Mouse (Mus musculus) liver, adult 2 months (tissue): ENCODE results near the gene Prickle4. TPM values are rescaled to one million over a fixed set of nuclear protein-coding genes. Genes with fewer than 3 reads are reported as not detected.

Source experiments
- DNase-seq: peaks from one replicate; pipeline ENCODE4 v3.0.0-alpha.2; 2011; ENCODE audit warnings: low read depth, low spot score; ENCODE audit errors: extremely low read depth
- H3K27ac ChIP-seq: fragments of 200-500 bp; replicated peaks from 2 replicates; pipeline ENCODE4 v1.5.1; 2012; ENCODE audit warnings: low read depth, mild to moderate bottlenecking, control low read depth, inconsistent platforms, low read length; ENCODE audit not compliant: insufficient read depth
- H3K27me3 ChIP-seq: fragments of 200-500 bp; 2 replicates; pipeline ENCODE4 v1.6.1; 2012; ENCODE audit warnings: mild to moderate bottlenecking, moderate library complexity, low read length, inconsistent platforms; ENCODE audit not compliant: control insufficient read depth, insufficient read depth
- H3K36me3 ChIP-seq: fragments of 200-500 bp; 2 replicates; pipeline ENCODE4 v1.6.1; 2012; ENCODE audit warnings: low read length, inconsistent platforms; ENCODE audit not compliant: control insufficient read depth, insufficient read depth
- H3K4me1 ChIP-seq: fragments of 200-500 bp; 2 replicates; pipeline ENCODE4 v1.6.1; 2011; ENCODE audit warnings: low read length; ENCODE audit not compliant: control insufficient read depth, insufficient read depth
- H3K4me3 ChIP-seq: fragments of 200-500 bp; 2 replicates; pipeline ENCODE4 v1.5.1; 2011; ENCODE audit warnings: low read depth, mild to moderate bottlenecking, control low read depth, low read length, moderate library complexity; ENCODE audit not compliant: insufficient read depth
- H3K79me2 ChIP-seq: fragments of 200-500 bp; 2 replicates; pipeline ENCODE4 v1.6.1; 2012; ENCODE audit warnings: inconsistent platforms, mild to moderate bottlenecking, low read length, moderate library complexity; ENCODE audit not compliant: control insufficient read depth, insufficient read depth
- H3K9ac ChIP-seq: fragments of 200-500 bp; 2 replicates; pipeline ENCODE4 v1.6.1; 2012; ENCODE audit warnings: low read depth, mild to moderate bottlenecking, control low read depth, inconsistent platforms, low read length
- CTCF ChIP-seq: fragments of 200-500 bp; IDR thresholded peaks from 2 replicates; pipeline ENCODE4 v1.5.1; 2011; ENCODE audit warnings: low read depth, low read length, control low read depth
- POLR2A ChIP-seq: fragments of 200-500 bp; IDR thresholded peaks from 2 replicates; pipeline ENCODE4 v1.6.1; 2011; ENCODE audit warnings: low read length, control low read depth; ENCODE audit not compliant: insufficient read depth; ENCODE audit errors: extremely low read depth
- WGBS: fragments of 180-500 bp; shearing (Covaris S2); methylation state at CpG from one replicate; pipeline ENCODE4 v1.1.7; 2018; 5-methylcytosine and 5-hydroxymethylcytosine counted together
- polyA plus RNA-seq: library from polyadenylated mRNA; depleted of rRNA; stranded (reverse); fragments of >200 nt; gene quantifications from 2 replicates; pipeline ENCODE4 v1.2.3, GENCODE M21; 2012
- total RNA-seq: library from RNA; depleted of rRNA; stranded (reverse); fragments of >200 nt; gene quantifications from 2 replicates; pipeline ENCODE4 v1.2.3, GENCODE M21; 2014

Gene Prickle4
- total and polyA plus RNA-seq, 2 experiments: 2.0 to 9.9 TPM

DNA sequence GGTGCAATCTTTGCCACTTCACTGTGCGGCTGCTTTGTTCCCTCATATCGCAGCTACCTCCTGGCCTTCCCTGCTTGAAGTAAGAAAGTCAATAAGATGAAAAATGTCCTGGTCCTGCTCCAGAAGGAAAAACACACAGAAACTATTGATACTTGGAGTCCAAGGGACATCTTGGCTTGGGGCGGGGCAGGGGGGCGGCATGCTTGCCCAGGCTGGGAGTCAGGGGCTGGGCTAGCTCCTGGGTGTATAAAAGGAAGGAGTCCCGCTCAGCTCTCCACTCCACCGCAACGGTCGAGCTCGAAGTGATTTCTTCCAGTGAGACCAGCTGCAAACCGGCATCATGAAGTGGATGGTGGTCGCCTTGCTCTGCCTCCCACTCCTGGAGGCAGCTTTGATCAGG lies 32.0 kb upstream of the Prickle4 start, which contains the start of gene Pgc:
Gene Pgc (plus strand): TSS at position 277 of the 400 bp plus-strand sequence.
- no peak within 1 kb of the TSS for H3K9ac ChIP-seq
- H3K4me1 ChIP-seq: no peaks in the 10 kb centered on the region
- H3K4me3 ChIP-seq: no peak within 1 kb of the TSS
- no peak within 1 kb of the TSS for H3K27ac ChIP-seq
- TF ChIP-seq POLR2A (no peak), CTCF (no peak)
- no peak for DNase-seq
- H3K27me3 ChIP-seq: no peaks in the 10 kb centered on the region
- WGBS: 84% methylated on average over 11 of the region's 11 CpGs
- no peaks in the 10 kb centered on the region for H3K36me3 ChIP-seq
- no peaks in the 10 kb centered on the region for H3K79me2 ChIP-seq

DNA sequence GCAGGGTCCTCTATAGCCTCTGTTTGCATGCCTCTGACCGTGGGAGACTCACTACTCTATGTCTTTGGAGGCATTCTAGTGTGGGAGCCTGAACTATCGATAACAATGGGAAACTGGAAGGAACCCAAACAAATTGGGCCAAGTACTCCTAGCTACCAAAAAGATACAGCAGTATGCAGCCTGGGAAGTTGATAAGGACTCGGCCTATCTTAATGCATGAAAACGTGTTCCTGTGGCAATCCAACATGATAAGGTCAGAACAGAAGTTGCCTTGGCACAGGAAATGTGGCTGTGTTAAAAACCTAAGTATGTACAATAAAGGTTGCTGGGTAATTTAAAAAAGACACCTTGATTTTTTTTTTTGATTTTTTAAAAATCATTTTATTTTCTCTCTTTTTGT lies 26.6 kb upstream of the Prickle4 start:
- no peak overlapping the region for H3K9ac ChIP-seq
- H3K4me1 ChIP-seq: no peaks in the 10 kb centered on the region
- no peaks in the 10 kb centered on the region for H3K27me3 ChIP-seq
- no peak overlapping the region for H3K27ac ChIP-seq
- H3K36me3 ChIP-seq: no peaks in the 10 kb centered on the region
- DNase-seq: no peak
- H3K4me3 ChIP-seq: no peak overlapping the region
- TF ChIP-seq CTCF (no peak), POLR2A (no peak)
- 69% methylated on average over 4 of the region's 4 CpGs for WGBS
- no peaks in the 10 kb centered on the region for H3K79me2 ChIP-seq

DNA sequence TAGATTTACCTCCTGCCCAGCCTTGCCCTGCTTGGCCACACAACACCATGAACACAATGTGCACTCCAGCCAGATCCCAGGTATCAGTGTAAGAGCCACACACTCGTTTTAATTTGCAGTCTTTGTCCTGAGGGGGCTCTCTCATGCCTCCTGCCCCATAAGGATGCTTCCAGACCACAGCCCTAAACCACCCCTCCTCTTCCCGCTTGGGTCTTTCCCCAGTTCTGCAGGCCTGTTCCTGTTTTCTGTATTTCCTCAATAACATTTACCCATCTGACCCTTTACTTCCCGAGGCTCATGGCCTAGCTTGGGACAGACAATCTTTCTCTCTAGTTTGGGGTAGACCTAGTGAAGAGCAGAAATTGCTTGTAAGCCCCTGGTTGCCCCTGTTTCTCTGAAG lies 20.5 kb upstream of the Prickle4 start:
- no peak overlapping the region for H3K27ac ChIP-seq
- 63% methylated on average over 3 of the region's 3 CpGs for WGBS
- H3K4me1 ChIP-seq: no peaks in the 10 kb centered on the region

DNA sequence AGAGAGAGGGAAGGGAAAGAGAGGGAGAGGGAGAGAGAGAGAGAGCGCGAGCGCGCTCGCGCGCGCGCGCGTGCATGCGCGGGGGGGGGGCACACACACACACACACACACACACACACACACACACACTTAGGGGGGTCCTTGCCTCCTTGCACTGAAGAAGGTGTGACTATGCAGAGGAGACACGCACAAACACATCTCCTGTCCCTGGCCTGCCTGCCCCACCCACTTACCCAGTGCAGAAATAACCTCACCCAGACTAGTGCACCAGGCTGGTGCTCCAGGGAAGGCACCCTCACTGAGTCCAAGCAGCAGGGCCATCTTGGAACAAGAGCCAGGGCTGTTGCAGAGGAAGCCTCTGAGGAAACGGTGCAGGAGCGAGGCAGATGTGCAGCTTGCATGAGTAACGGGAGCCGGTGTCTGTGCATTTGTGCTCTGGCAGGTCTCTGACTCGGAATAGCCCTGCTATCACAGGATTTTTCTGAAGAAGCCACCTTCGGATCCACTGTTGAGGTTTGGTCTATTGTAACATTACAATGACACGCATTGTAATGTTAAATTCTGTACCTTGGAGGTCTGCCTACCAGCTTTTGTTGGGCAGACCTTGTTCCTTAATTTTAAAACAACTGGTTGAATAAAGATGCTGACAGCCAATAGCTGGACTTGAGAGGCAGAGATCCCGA lies 18.5 kb upstream of the Prickle4 start:
- no peak overlapping the region for H3K9ac ChIP-seq
- DNase-seq: no peak
- TF ChIP-seq CTCF (no peak), POLR2A (no peak)
- 75% methylated on average over 22 of the region's 22 CpGs for WGBS
- H3K79me2 ChIP-seq: no peaks in the 10 kb centered on the region
- no peaks in the 10 kb centered on the region for H3K4me1 ChIP-seq
- no peak overlapping the region for H3K27ac ChIP-seq
- no peaks in the 10 kb centered on the region for H3K36me3 ChIP-seq
- H3K4me3 ChIP-seq: no peak overlapping the region
- H3K27me3 ChIP-seq: no peaks in the 10 kb centered on the region

More for the DNA sequence above, 20.5 kb upstream of the Prickle4 start:
- DNase-seq: no peak
- H3K9ac ChIP-seq: no peak overlapping the region
- TF ChIP-seq POLR2A (no peak), CTCF (no peak)
- no peak overlapping the region for H3K4me3 ChIP-seq
- H3K36me3 ChIP-seq: no peaks in the 10 kb centered on the region
- no peaks in the 10 kb centered on the region for H3K27me3 ChIP-seq
- no peaks in the 10 kb centered on the region for H3K79me2 ChIP-seq

DNA sequence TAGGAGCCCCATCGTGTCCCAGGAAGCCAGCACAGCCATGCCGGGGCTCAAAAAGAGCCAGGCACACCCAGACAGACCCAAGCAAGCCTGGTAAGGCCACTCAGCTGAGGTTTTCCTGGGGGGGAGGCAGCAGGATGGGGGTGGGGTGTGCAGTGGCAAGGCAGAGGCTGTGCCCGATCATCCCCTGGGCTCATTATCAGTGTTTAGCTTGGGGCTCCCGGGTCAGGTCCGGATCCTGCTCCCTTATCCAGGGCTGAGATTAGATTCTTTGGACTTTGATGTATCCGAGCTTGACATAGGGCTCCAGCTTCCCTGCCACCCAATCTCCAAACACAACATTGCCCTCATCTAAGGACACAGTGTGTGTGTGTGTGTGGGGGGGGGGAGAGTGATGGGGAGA lies 17.3 kb upstream of the Prickle4 start:
- H3K79me2 ChIP-seq: no peaks in the 10 kb centered on the region
- DNase-seq: no peak

DNA sequence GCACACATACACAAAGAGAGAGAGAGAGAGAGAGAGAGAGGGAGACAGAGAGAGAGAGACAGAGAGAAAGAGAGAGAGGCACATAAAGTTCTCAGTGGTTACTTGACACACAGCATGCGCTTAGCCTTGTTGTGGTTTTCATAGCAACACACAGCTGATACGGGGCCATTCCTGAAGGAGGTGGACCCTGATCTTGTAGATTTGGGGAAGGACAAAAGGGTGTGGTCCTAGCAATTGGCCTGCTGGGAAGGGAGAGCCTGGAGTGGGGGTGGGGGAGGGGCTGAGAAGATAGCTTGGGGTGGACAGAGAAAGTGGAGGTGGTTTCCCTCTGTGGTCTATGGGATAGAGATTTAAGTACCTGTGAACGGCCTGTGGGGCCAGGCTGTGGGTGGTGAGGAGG lies 15.5 kb upstream of the Prickle4 start:
- no peak overlapping the region for H3K9ac ChIP-seq
- no peaks in the 10 kb centered on the region for H3K36me3 ChIP-seq
- 90% methylated on average over 3 of the region's 3 CpGs for WGBS
- TF ChIP-seq POLR2A (no peak), CTCF (no peak)
- H3K27me3 ChIP-seq: no peaks in the 10 kb centered on the region
- no peaks in the 10 kb centered on the region for H3K79me2 ChIP-seq
- no peak overlapping the region for H3K4me3 ChIP-seq
- DNase-seq: no peak
- no peaks in the 10 kb centered on the region for H3K4me1 ChIP-seq
- H3K27ac ChIP-seq: no peak overlapping the region

More for the DNA sequence above, 17.3 kb upstream of the Prickle4 start:
- Histone ChIP-seq H3K36me3 (no peaks in the 10 kb centered on the region), H3K4me3 (no peak overlapping the region), H3K9ac (no peak overlapping the region), H3K27ac (no peak overlapping the region), H3K4me1 (no peaks in the 10 kb centered on the region), H3K27me3 (no peaks in the 10 kb centered on the region)
- TF ChIP-seq POLR2A: no peak
- no peak for TF ChIP-seq CTCF
- 28% methylated on average over 6 of the region's 6 CpGs for WGBS
